Mouse (Mus musculus): ENCODE measurements around the gene Camta1.

Camta1 gene

DNA sequence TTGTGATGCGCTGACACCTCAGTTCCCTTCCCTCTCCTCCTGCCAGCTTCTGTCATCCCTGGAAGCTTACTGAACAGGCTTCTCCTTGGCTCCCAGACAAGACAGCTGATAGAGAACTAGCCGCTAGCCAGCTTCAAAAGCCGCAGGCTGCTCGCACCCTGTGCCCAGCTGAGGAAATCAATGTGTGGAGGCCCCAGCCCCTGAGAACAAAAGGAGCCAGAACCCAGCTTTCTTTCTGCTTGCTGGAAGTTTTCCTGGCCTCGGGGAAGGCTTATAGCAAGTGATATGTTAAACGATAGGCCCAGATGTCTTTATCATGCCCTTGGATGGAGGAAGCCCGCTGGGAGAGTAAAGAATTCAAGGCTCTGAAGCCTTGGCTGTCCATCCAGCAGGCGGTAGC, 411.7 kb downstream of the Camta1 start:
- no peak for DNase-seq (ENCODE audit: low read depth, low spot score)

GRCm38 (mm10) chr4:151448341-151448740, 413.3 kb downstream of the Camta1 start:
- DNase-seq (ENCODE audit: low read depth, low spot score) = no peak

GRCm38 (mm10) chr4:151444665-151445064, 417.0 kb downstream of the Camta1 start:
- no peak for DNase-seq (ENCODE audit: low read depth, low spot score)

DNA sequence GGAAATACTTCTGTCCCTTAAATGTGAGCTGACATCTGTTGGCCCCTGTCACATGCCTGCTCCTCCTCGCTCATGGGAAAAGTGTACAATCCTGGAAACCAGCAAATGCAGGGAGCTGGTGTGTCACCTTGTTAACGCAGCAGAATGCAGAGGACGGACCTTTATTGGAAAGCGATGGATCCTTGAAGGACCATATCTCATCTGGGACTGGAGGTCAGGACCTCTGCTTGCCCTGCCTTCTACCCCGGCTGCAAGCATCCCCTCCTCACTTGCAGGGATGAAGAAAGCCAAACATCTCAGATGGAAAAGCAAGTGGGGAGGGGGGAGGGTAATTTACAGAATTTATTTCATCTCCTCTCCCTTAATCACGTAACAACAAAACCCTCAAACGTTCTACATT, 423.1 kb downstream of the Camta1 start:
- no peak for DNase-seq (ENCODE audit: low read depth, low spot score)

GRCm38 (mm10) chr4:151437859-151438258, 423.8 kb downstream of the Camta1 start:
- DNase-seq (ENCODE audit: low read depth, low spot score) = no peak

DNA sequence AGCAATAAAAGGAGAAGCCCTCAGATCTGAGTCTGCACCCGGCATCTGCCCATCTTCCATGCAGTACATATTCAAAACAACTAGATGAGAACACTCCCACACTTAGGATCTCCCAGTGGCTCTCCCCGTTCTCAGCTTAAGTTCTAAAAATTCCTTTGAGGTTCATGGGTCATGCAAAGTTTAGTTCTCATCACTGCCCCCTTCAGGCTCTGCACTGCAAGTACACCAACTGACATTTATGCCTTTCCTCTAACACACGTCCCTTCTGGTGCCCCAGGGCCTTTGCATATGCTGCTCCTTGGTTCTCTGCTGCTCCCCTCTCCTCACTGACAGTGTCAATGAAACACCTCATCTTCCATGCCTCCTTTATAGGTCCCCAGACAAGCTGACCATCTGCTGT, 436.5 kb downstream of the Camta1 start:
- DNase-seq (ENCODE audit: low read depth, low spot score) = no peak

DNA sequence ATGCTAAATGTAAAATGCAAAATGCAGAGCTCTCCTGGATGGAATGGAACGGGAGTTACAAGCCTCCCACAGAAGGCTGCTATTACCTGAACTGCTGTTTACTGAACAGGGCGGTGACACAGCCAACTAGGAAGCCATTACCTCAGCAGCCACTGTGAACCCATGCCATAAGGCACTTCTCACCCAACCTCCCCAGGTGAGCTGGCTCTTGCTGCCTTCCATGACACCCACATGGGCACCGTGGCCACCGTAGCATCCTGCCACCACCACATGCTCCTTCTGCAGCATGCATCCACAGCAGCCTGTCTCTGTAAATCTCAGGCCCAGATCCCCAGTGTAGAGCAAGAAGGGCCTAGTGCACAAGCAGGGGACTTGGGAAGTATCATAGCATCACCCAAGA, 438.8 kb downstream of the Camta1 start:
- no peak for DNase-seq (ENCODE audit: low read depth, low spot score)

- no peak for DNase-seq (ENCODE audit: low read depth, low spot score)
Measured at GRCm38 (mm10) chr4:151422361-151422760, 439.3 kb downstream of the Camta1 start.

DNA sequence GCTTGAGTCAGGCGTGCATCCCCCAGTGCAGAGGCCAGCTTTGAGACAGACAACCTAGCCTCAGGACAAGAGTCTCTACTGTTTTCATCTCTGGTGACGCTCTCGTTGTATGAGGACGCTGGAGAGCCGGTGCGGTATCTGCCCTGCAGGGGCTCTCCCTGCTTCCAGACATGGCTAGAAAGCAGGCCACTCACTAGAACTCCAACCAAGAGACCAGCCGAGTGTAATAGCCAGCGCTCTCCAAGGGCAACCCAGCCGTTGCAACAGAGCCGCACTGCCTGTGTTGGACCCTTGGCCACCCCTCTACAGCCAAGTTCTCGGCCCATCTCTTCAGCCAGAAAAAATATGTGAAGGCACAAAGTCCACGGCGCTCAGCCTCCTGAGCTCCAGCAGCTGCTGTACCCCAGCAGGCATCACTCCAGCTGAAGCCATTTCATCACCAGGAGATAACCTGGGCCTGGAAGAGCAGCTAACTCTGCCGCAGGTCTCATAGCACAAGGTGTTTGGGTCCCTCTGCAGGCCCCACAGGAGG, 443.3 kb downstream of the Camta1 start:
- no peak for DNase-seq (ENCODE audit: low read depth, low spot score)

DNA sequence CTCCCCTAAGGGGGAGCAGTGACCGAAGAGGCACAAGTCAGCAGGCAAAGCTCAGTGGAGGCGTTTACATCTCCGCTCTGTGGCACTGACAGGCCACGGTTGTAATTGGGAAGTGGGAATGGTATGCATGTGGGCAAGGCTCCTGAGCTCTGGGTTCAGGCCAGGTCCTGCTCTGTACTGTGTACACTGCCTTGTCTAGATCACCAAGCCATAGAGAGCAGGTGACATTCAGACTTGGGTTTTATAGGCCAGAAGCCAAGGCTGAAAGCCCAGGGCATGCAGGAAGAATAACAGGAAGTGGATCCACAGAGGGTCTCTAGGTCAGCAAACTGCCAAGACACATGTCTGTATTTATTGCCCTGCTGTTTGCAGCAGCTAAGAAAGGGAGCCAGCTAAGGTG, 445.9 kb downstream of the Camta1 start:
- no peak for DNase-seq (ENCODE audit: low read depth, low spot score)

- DNase-seq (ENCODE audit: low read depth, low spot score) = no peak
Measured at GRCm38 (mm10) chr4:151415376-151415775, 446.3 kb downstream of the Camta1 start.

DNA sequence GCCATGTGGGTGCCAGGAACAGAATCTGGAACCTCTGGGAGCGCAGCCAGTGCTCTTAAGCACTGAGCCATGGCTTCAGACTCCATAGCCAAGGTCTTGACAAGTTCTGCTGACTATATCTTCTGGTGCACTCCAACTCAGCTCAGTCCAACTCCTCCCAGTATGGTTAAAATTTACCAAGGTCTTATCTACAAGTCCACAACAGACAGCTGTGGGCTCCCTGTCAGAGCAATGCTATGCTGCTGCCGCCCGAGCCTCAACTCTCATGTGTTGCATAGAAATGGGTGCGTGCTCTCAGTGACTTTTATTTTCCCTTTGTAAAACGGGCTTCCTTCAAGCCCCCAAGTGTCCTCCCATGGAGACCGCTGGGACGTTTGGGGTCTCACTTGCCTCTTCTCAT, 446.7 kb downstream of the Camta1 start:
- no peak for DNase-seq (ENCODE audit: low read depth, low spot score)

- no peak for DNase-seq (ENCODE audit: low read depth, low spot score)
Measured at GRCm38 (mm10) chr4:151411641-151412061, 450.0 kb downstream of the Camta1 start.

DNA sequence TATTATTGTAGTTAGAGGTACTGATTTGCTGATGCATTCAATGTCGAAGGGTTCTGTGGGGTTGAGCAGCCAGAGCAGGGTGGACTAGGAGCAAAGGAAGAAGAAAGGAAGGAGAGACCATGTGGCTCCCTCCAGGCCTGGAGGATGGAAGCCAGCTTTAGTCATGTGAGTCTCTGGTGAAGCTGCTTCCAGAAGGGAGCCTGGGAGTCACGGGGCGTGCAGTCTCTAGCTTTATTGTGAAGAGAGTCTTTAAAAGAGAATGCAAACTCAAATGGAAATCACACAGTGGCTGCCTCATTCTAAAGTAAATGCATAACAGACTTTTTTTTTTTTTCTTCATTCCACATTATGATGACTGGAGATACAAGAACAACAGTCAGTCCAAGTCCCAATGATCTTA, 450.7 kb downstream of the Camta1 start:
- DNase-seq (ENCODE audit: low read depth, low spot score) = no peak

DNA sequence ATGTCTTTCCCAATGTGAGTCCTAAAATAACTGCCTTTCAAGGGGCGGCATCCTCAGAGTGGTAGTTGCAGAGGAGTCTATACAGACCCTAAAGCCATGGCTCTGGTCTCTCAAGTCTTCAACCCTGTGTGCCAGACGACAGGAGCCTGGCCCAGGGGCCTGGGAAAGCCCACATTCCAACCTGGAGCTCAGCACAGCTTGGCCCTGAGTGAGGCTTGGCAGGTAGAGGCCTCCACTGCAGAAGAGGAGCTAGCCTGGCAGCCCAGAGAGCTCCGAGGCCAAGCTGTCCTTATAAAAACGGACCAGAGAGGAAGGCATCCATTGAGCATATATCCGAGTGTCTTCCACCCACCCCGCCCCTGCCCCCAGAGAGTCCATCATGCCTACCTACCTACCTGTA, 452.4 kb downstream of the Camta1 start:
- no peak for DNase-seq (ENCODE audit: low read depth, low spot score)

DNA sequence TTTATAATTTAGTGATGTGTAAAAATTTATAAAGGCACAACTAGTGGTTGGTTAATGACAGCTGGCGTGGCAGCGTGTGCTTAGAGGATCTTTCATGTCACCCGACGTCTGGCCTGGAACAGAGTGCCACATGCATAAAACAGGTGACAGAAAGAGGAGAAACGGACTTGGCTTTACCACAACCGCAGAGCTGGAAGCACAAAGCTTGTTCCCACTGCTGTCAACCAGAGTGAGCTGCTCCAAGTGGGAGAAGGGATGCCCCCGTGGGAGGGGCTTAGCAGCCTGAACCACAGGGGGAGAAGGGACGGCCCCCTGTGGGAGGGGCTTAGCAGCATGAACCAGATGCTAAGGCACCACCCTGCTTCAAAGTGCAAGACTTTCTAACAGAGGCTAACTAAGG, 452.9 kb downstream of the Camta1 start:
- no peak for DNase-seq (ENCODE audit: low read depth, low spot score)

- DNase-seq (ENCODE audit: low read depth, low spot score) = no peak
Measured at GRCm38 (mm10) chr4:151408246-151408645, 453.4 kb downstream of the Camta1 start.

DNA sequence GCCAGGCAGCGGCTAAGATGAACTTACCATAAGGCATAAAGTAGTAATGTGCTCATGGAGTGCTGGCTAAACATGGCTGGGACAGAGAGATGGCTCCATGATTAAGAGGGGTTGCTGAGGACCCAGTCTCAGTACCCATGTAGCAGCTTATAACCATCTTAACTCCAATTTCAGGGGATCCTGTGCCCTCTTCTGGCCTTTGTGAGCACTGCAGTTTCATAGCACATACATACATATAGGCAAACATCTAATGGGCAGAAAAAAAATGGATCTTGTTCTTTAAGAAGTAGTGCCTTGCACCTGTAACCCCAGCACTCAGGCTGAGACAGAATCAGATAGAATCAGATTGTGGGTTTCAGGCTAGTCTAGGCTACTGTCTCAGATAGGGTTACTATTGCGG, 454.5 kb downstream of the Camta1 start:
- no peak for DNase-seq (ENCODE audit: low read depth, low spot score)

DNA sequence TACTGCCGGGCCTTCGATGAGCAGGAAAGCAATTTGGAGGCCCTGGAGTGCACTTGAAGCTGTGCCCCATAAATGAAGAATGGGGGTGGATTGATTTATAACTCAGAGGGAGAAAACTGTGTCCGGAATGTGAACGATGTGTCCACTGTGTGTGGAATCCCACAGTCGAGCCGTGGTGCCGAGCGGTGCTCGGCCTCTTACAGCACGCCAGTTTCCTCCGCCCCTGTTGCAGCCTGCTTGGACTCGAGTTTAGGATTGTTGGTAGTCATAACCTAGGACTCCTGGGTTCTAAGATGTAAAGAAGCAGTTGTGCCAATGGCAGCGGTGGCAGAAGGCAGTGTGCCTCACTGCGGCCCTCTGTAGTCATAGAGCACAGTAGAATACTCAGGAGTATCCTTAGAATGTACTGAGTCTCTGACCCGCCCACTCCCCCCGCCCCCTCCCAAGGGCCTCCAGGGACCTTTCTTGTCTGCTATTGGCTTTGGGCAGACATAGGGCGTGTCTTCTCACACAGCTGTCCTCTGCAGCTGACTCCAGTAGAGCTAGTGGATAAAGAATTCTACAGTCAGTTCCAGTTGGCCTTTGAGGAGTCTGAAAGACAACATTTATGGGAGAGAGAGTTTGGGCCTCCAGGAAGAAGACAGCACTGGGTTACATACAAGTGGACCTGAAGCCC, 457.0 kb downstream of the Camta1 start:
- DNase-seq (ENCODE audit: low read depth, low spot score) = no peak

GRCm38 (mm10) chr4:151401685-151402397, 459.8 kb downstream of the Camta1 start:
- no peak for DNase-seq (ENCODE audit: low read depth, low spot score)

DNA sequence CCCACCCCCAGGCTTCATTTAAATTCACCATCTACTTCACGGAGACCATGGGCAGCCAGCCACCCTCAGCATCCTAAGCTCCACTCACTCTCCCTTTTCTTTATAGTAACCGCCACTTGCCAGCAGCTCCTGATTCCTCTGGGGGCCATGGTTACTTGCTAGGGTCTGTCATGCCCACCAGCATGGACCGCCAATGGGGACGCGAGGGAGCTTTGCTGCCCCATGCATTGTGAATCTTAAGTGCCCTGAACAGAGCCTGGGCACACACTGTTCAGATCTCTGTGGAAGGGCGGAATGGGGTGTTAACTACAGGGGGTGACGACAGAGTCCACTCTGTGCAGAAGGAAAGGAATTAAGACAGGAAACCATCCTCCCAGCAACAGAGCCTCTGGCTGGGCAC, 465.1 kb downstream of the Camta1 start:
- DNase-seq (ENCODE audit: low read depth, low spot score) = no peak

DNA sequence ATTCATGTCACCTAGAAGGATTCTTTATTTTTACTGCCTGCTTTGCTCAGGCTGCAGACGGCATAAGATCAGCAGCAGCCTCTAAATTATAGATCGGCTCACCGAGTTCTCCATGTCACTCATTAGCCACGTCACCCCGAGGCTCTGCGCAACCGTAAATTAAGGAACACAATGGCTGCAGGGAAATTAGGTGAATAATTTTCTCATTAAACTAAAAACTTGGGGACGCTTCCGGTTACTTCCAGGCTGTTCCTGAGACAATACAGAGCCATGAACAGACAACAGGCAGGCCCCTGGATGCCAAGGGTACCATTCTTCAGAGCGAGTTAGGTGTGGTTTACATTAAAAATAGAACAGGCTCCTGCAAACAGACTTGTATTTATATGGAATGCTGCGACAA, 472.3 kb downstream of the Camta1 start:
- DNase-seq (ENCODE audit: low read depth, low spot score) = no peak
